ENCODE assay signal across 13 mouse cellular contexts in the genomic region with DNA sequence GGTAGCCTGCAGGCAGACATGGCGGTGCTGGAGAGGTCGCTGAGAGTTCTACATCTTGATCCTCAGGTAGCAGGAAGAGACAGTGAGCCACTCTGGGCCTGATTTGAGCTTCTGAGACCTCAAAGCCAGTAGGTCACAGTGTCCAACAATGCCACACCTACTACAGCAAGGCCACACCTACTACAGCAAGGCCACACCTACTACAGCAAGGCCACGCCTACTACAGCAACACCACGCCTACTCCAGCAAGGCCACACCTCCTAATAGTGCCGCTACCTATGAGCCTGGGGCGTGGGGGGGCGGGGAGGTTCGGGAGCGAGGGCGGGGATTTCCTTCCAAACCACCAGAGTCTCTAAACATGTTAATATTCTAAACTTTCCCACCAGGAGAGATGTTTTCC.
"Had no signal": no experiment of that assay in that cellular context is flagged by ENCODE, and none has a peak within 500 bp of the region (broad histone marks: within the 10 kb centered on the region; RNA-seq: fewer than 3 reads in every experiment).

No protein-coding gene starts in this region.

- ATAC-seq: intestine, postnatal 0 days; lung, postnatal 0 days; midbrain, embryonic 15.5 days had no signal

- DNase-seq: kidney, adult 8-10 months; kidney, postnatal 36 days; layer of hippocampus, adult 9-11 months; layer of hippocampus, postnatal 36 days; liver; lung, adult 2 months; lung, postnatal 4 days; right cerebral cortex, postnatal 14 days; thymus, adult 2 months; thymus, postnatal 36 days had no signal
